Mouse (Mus musculus) macrophage (primary cell): ENCODE results near the gene Paqr5. TPM values are rescaled to one million over a fixed set of nuclear protein-coding genes. Genes with fewer than 3 reads are reported as not detected.

Experiments
- H3K27ac ChIP-seq: fragments of 350-480 bp; formaldehyde crosslinking; 2 replicates; pipeline ENCODE4 v1.9.0; 2021
- H3K36me3 ChIP-seq: fragments of 350-480 bp; formaldehyde crosslinking; 2 replicates; pipeline ENCODE4 v1.9.0; 2021; ENCODE audit errors: inconsistent target
- H3K4me3 ChIP-seq: fragments of 350-480 bp; formaldehyde crosslinking; 2 replicates; pipeline ENCODE4 v1.9.0; 2021; ENCODE audit errors: inconsistent target
- H3K79me2 ChIP-seq: fragments of 350-480 bp; formaldehyde crosslinking; 2 replicates; pipeline ENCODE4 v1.9.0; 2021; ENCODE audit errors: inconsistent target
- WGBS: methylation state at CpG from one replicate; pipeline ENCODE4 v1.1.7; 2026; ENCODE audit warnings: inconsistent platforms; ENCODE audit not compliant: missing documents; 5-methylcytosine and 5-hydroxymethylcytosine counted together
- polyA plus RNA-seq: library from polyadenylated mRNA; stranded (reverse); fragments of 250-400 nt; gene quantifications from 3 replicates; pipeline ENCODE4 v1.2.4, GENCODE M21; 2018; ENCODE audit warnings: inconsistent platforms

Paqr5 gene
- polyA plus RNA-seq, 1 experiment from 2014 or later, result 0.14 TPM

- 71% methylated on average over 6 of the region's 7 CpGs for whole genome bisulfite sequencing
- Histone ChIP-seq H3K36me3 (no peaks in the 10 kb centered on the region), H3K27ac (no peak overlapping the region), H3K79me2 (no peaks in the 10 kb centered on the region), H3K4me3 (no peak overlapping the region)
Measured at GRCm38 (mm10) chr9:61986055-61986454, 40.6 kb downstream of the Paqr5 start.

GRCm38 (mm10) chr9:61985183-61985863 lies 41.3 kb downstream of the Paqr5 start:
- H3K79me2 ChIP-seq, result no peaks in the 10 kb centered on the region
- H3K36me3 ChIP-seq, result no peaks in the 10 kb centered on the region
- 27% methylated on average over 11 of the region's 11 CpGs for WGBS
- no peak overlapping the region for H3K27ac ChIP-seq
- H3K4me3 ChIP-seq, result no peak overlapping the region

- no peaks in the 10 kb centered on the region for H3K36me3 ChIP-seq
- H3K79me2 ChIP-seq, result no peaks in the 10 kb centered on the region
- 70% methylated on average over 7 of the region's 7 CpGs for WGBS
- H3K27ac ChIP-seq, result peak overlapping the region; percentile 46
- H3K4me3 ChIP-seq, result no peak overlapping the region
Measured at GRCm38 (mm10) chr9:61982940-61983620, 43.6 kb downstream of the Paqr5 start.

- H3K79me2 ChIP-seq, result no peaks in the 10 kb centered on the region
- H3K36me3 ChIP-seq, result no peaks in the 10 kb centered on the region
- H3K27ac ChIP-seq, result peak overlapping the region; percentile 53
- H3K4me3 ChIP-seq, result no peak overlapping the region
- WGBS, result 8% methylated on average over 5 of the region's 5 CpGs
Measured at GRCm38 (mm10) chr9:61981876-61982275, 44.8 kb downstream of the Paqr5 start.

GRCm38 (mm10) chr9:61979983-61980382 lies 46.7 kb downstream of the Paqr5 start:
- no peaks in the 10 kb centered on the region for H3K36me3 ChIP-seq
- no peak overlapping the region for H3K4me3 ChIP-seq
- no peaks in the 10 kb centered on the region for H3K79me2 ChIP-seq
- no peak overlapping the region for H3K27ac ChIP-seq
- 93% methylated on average over 2 of the region's 2 CpGs for WGBS

- no peak overlapping the region for H3K4me3 ChIP-seq
- H3K36me3 ChIP-seq, result no peaks in the 10 kb centered on the region
- peak overlapping the region; percentile 58 for H3K27ac ChIP-seq
- WGBS, result 69% methylated on average over 13 of the region's 13 CpGs
- no peaks in the 10 kb centered on the region for H3K79me2 ChIP-seq
Measured at GRCm38 (mm10) chr9:61977258-61977945, 49.3 kb downstream of the Paqr5 start.

- WGBS, result 91% methylated on average over 9 of the region's 9 CpGs
- H3K36me3 ChIP-seq, result no peaks in the 10 kb centered on the region
- H3K4me3 ChIP-seq, result no peak overlapping the region
- H3K27ac ChIP-seq, result no peak overlapping the region
- no peaks in the 10 kb centered on the region for H3K79me2 ChIP-seq
Measured at GRCm38 (mm10) chr9:61972031-61972430, 54.6 kb downstream of the Paqr5 start.

- Histone ChIP-seq H3K36me3 (no peaks in the 10 kb centered on the region), H3K4me3 (no peak overlapping the region), H3K79me2 (no peaks in the 10 kb centered on the region), H3K27ac (no peak overlapping the region)
- WGBS, result 27% methylated on average over 3 of the region's 3 CpGs
Measured at GRCm38 (mm10) chr9:61971045-61971444, 55.6 kb downstream of the Paqr5 start.

- Histone ChIP-seq H3K79me2 (no peaks in the 10 kb centered on the region), H3K4me3 (no peak overlapping the region), H3K27ac (0 out of 2 replicates have a peak overlapping the region, but pooled peaks have one; percentile 7), H3K36me3 (no peaks in the 10 kb centered on the region)
- 53% methylated on average over 10 of the region's 10 CpGs for WGBS
Measured at GRCm38 (mm10) chr9:61967357-61967756, 59.3 kb downstream of the Paqr5 start.

GRCm38 (mm10) chr9:61965987-61966386 lies 60.7 kb downstream of the Paqr5 start:
- no peak overlapping the region for H3K4me3 ChIP-seq

GRCm38 (mm10) chr9:61965411-61965930 lies 61.2 kb downstream of the Paqr5 start:
- Histone ChIP-seq H3K4me3 (no peak overlapping the region), H3K36me3 (no peaks in the 10 kb centered on the region), H3K79me2 (no peaks in the 10 kb centered on the region), H3K27ac (peak overlapping the region; percentile 96)
- WGBS, result 0% methylated on average over 4 of the region's 4 CpGs

More at GRCm38 (mm10) chr9:61965987-61966386, 60.7 kb downstream of the Paqr5 start:
- Histone ChIP-seq H3K27ac (peak overlapping the region; percentile 96), H3K79me2 (no peaks in the 10 kb centered on the region), H3K36me3 (no peaks in the 10 kb centered on the region)
- 48% methylated on average over 3 of the region's 7 CpGs for WGBS

GRCm38 (mm10) chr9:61963356-61963755 lies 63.3 kb downstream of the Paqr5 start:
- Histone ChIP-seq H3K79me2 (no peaks in the 10 kb centered on the region), H3K36me3 (no peaks in the 10 kb centered on the region), H3K4me3 (no peak overlapping the region), H3K27ac (no peak overlapping the region)
- 44% methylated on average over 6 of the region's 6 CpGs for WGBS

- H3K79me2 ChIP-seq, result no peaks in the 10 kb centered on the region
- 92% methylated on average over 4 of the region's 4 CpGs for WGBS
- H3K27ac ChIP-seq, result peak overlapping the region; percentile 49
- no peak overlapping the region for H3K4me3 ChIP-seq
- H3K36me3 ChIP-seq, result no peaks in the 10 kb centered on the region
Measured at GRCm38 (mm10) chr9:61961181-61961580, 65.5 kb downstream of the Paqr5 start.

GRCm38 (mm10) chr9:61960753-61961152 lies 65.9 kb downstream of the Paqr5 start:
- Histone ChIP-seq H3K27ac (peak overlapping the region; percentile 49), H3K79me2 (no peaks in the 10 kb centered on the region), H3K4me3 (no peak overlapping the region), H3K36me3 (no peaks in the 10 kb centered on the region)
- 24% methylated on average over 5 of the region's 5 CpGs for WGBS
